Mouse (Mus musculus) stomach, embryonic 14.5 days (tissue): ENCODE measurements around the gene Rbm19. TPM values are rescaled to one million over a fixed set of nuclear protein-coding genes. Genes with fewer than 3 reads are reported as not detected.
A peak's percentile ranks its signal among the peaks of the same experiment; 100 is the strongest.

Experiments
- ATAC-seq: fragments of 200-750 bp; cut with Nextera tagmentation; 2 replicates; pipeline ENCODE4 v1.8.0; 2017; ENCODE audit warnings: low read depth, moderate TSS enrichment; ENCODE audit not compliant: insufficient number of reproducible peaks, insufficient read depth, low FRiP score
- H3K27ac ChIP-seq: fragments of 300-500 bp; sonication (generic); 2 replicates; pipeline ENCODE4 v1.5.1; 2014; ENCODE audit warnings: mild to moderate bottlenecking, low read length, moderate library complexity, mixed read lengths
- H3K27me3 ChIP-seq: fragments of 300-500 bp; sonication (generic); 2 replicates; pipeline ENCODE4 v1.6.1; 2014; ENCODE audit warnings: low read length, control low read depth, mixed read lengths; ENCODE audit not compliant: control insufficient read depth, insufficient read depth
- H3K36me3 ChIP-seq: fragments of 300-500 bp; sonication (generic); 2 replicates; pipeline ENCODE4 v1.6.1; 2014; ENCODE audit warnings: mild to moderate bottlenecking, control low read depth, low read length, moderate library complexity, mixed read lengths; ENCODE audit not compliant: control insufficient read depth, insufficient read depth
- H3K4me1 ChIP-seq: fragments of 300-500 bp; sonication (generic); 2 replicates; pipeline ENCODE4 v1.6.1; 2014; ENCODE audit warnings: low read length, control low read depth, mixed read lengths; ENCODE audit not compliant: control insufficient read depth, insufficient read depth
- H3K4me2 ChIP-seq: fragments of 300-500 bp; sonication (generic); replicated peaks from 2 replicates; pipeline ENCODE4 v1.6.1; 2014; ENCODE audit warnings: low read depth, low read length, control low read depth
- H3K4me3 ChIP-seq: fragments of 300-500 bp; sonication (generic); 2 replicates; pipeline ENCODE4 v1.5.1; 2014; ENCODE audit warnings: low read depth, low read length, control low read depth
- H3K9ac ChIP-seq: fragments of 300-500 bp; sonication (generic); replicated peaks from 2 replicates; pipeline ENCODE4 v1.6.1; 2014; ENCODE audit warnings: low read depth, mild to moderate bottlenecking, control low read depth, low read length, moderate library complexity, mixed read lengths
- H3K9me3 ChIP-seq: fragments of 300-500 bp; sonication (generic); 2 replicates; pipeline ENCODE4 v1.6.1; 2016; ENCODE audit warnings: low read depth, low read length, control low read depth; ENCODE audit not compliant: control insufficient read depth
- WGBS: fragments of 180-500 bp; shearing (Covaris S2); extraction: QIAGEN DNeasy Blood & Tissue Kit; methylation state at CpG from one replicate; pipeline ENCODE4 v1.1.7; 2014; 5-methylcytosine and 5-hydroxymethylcytosine counted together
- polyA plus RNA-seq: library from polyadenylated mRNA; unstranded; fragments of >200 nt; fragmentation: Nextera tagmentation; extraction: Ambion mirVana; gene quantifications from 2 replicates; pipeline ENCODE4 v1.2.1, GENCODE M21; 2014

Gene Rbm19
- polyA plus RNA-seq, 1 experiment from 2014 or later: 22.4 TPM

GRCm38 (mm10) chr5:120136236-120136675 lies 20.0 kb downstream of the Rbm19 start:
- WGBS: 44% methylated on average over 10 of the region's 10 CpGs
- H3K27ac ChIP-seq: no peak overlapping the region
- no peak overlapping the region for H3K4me2 ChIP-seq
- H3K27me3 ChIP-seq: no peaks in the 10 kb centered on the region
- peak; percentile 71; the same call in 1 of the 2 replicates for ATAC-seq
- no peak overlapping the region for H3K9ac ChIP-seq
- H3K36me3 ChIP-seq: peaks cover 11% of the 10 kb centered on the region
- H3K4me3 ChIP-seq: no peak overlapping the region
- no peaks in the 10 kb centered on the region for H3K9me3 ChIP-seq
- H3K4me1 ChIP-seq: no peaks in the 10 kb centered on the region

- 96% methylated on average over 5 of the region's 5 CpGs for WGBS
- Histone ChIP-seq H3K4me2 (no peak overlapping the region), H3K27ac (no peak overlapping the region), H3K9ac (no peak overlapping the region), H3K4me1 (no peaks in the 10 kb centered on the region), H3K4me3 (no peak overlapping the region), H3K9me3 (no peaks in the 10 kb centered on the region), H3K36me3 (peaks cover 11% of the 10 kb centered on the region), H3K27me3 (no peaks in the 10 kb centered on the region)
- no peak for ATAC-seq
Observed at GRCm38 (mm10) chr5:120137038-120137437, 20.8 kb downstream of the Rbm19 start.

GRCm38 (mm10) chr5:120137846-120138245 lies 21.6 kb downstream of the Rbm19 start:
- peaks cover 11% of the 10 kb centered on the region for H3K36me3 ChIP-seq
- ATAC-seq: no peak
- no peaks in the 10 kb centered on the region for H3K27me3 ChIP-seq
- no peak overlapping the region for H3K4me3 ChIP-seq
- no peak overlapping the region for H3K9ac ChIP-seq
- no peaks in the 10 kb centered on the region for H3K4me1 ChIP-seq
- no peak overlapping the region for H3K4me2 ChIP-seq
- no peaks in the 10 kb centered on the region for H3K9me3 ChIP-seq
- no peak overlapping the region for H3K27ac ChIP-seq
- WGBS: 100% methylated on average over 1 of the region's 1 CpGs

- no peak overlapping the region for H3K27ac ChIP-seq
- no peaks in the 10 kb centered on the region for H3K4me1 ChIP-seq
- H3K36me3 ChIP-seq: peaks cover 11% of the 10 kb centered on the region
- no peaks in the 10 kb centered on the region for H3K9me3 ChIP-seq
- no peaks in the 10 kb centered on the region for H3K27me3 ChIP-seq
- H3K4me3 ChIP-seq: no peak overlapping the region
- H3K4me2 ChIP-seq: no peak overlapping the region
- no peak overlapping the region for H3K9ac ChIP-seq
- no peak for ATAC-seq
- WGBS: 91% methylated on average over 3 of the region's 3 CpGs
Observed at GRCm38 (mm10) chr5:120138406-120138805, 22.1 kb downstream of the Rbm19 start.

GRCm38 (mm10) chr5:120139224-120139623 lies 23.0 kb downstream of the Rbm19 start:
- peaks cover 15% of the 10 kb centered on the region for H3K36me3 ChIP-seq
- H3K4me2 ChIP-seq: no peak overlapping the region
- H3K9ac ChIP-seq: no peak overlapping the region
- H3K9me3 ChIP-seq: no peaks in the 10 kb centered on the region
- H3K4me3 ChIP-seq: no peak overlapping the region
- 65% methylated on average over 8 of the region's 8 CpGs for WGBS
- ATAC-seq: no peak
- H3K27me3 ChIP-seq: no peaks in the 10 kb centered on the region
- H3K4me1 ChIP-seq: no peaks in the 10 kb centered on the region
- H3K27ac ChIP-seq: no peak overlapping the region

GRCm38 (mm10) chr5:120143941-120144340 lies 27.7 kb downstream of the Rbm19 start:
- Histone ChIP-seq H3K27ac (no peak overlapping the region), H3K9me3 (no peaks in the 10 kb centered on the region), H3K4me3 (no peak overlapping the region), H3K36me3 (peaks cover 15% of the 10 kb centered on the region), H3K27me3 (no peaks in the 10 kb centered on the region), H3K9ac (no peak overlapping the region), H3K4me2 (no peak overlapping the region), H3K4me1 (no peaks in the 10 kb centered on the region)
- 57% methylated on average over 7 of the region's 7 CpGs for WGBS
- no peak for ATAC-seq

GRCm38 (mm10) chr5:120145371-120146050 lies 29.2 kb downstream of the Rbm19 start:
- Histone ChIP-seq H3K27ac (no peak overlapping the region), H3K4me2 (no peak overlapping the region), H3K9me3 (no peaks in the 10 kb centered on the region), H3K36me3 (peaks cover 12% of the 10 kb centered on the region), H3K4me3 (no peak overlapping the region), H3K9ac (no peak overlapping the region), H3K27me3 (no peaks in the 10 kb centered on the region), H3K4me1 (no peaks in the 10 kb centered on the region)
- 81% methylated on average over 19 of the region's 19 CpGs for WGBS
- no peak for ATAC-seq

GRCm38 (mm10) chr5:120146051-120146385 lies 29.8 kb downstream of the Rbm19 start:
- H3K4me2 ChIP-seq: no peak overlapping the region

GRCm38 (mm10) chr5:120146909-120147308 lies 30.6 kb downstream of the Rbm19 start:
- Histone ChIP-seq H3K4me3 (no peak overlapping the region), H3K4me1 (no peaks in the 10 kb centered on the region), H3K36me3 (peaks cover 7% of the 10 kb centered on the region), H3K9ac (no peak overlapping the region), H3K27ac (no peak overlapping the region), H3K4me2 (no peak overlapping the region), H3K27me3 (no peaks in the 10 kb centered on the region), H3K9me3 (no peaks in the 10 kb centered on the region)
- 64% methylated on average over 3 of the region's 3 CpGs for WGBS
- ATAC-seq: no peak

More at GRCm38 (mm10) chr5:120146051-120146385, 29.8 kb downstream of the Rbm19 start:
- Histone ChIP-seq H3K27me3 (no peaks in the 10 kb centered on the region), H3K9me3 (no peaks in the 10 kb centered on the region), H3K4me1 (no peaks in the 10 kb centered on the region), H3K27ac (no peak overlapping the region), H3K9ac (no peak overlapping the region), H3K36me3 (peaks cover 7% of the 10 kb centered on the region), H3K4me3 (no peak overlapping the region)
- 53% methylated on average over 11 of the region's 11 CpGs for WGBS
- peak; percentile 62; the same call in 1 of the 2 replicates for ATAC-seq
